Mouse (Mus musculus) liver, adult (tissue): ENCODE measurements around the gene Nol4l.

Experiments
- GATA4 ChIP-seq: IDR thresholded peaks from 2 replicates; pipeline ENCODE4 v1.6.1; 2014; ENCODE audit warnings: mild to moderate bottlenecking, low read length; ENCODE audit not compliant: insufficient replicate concordance

Nol4l gene

DNA sequence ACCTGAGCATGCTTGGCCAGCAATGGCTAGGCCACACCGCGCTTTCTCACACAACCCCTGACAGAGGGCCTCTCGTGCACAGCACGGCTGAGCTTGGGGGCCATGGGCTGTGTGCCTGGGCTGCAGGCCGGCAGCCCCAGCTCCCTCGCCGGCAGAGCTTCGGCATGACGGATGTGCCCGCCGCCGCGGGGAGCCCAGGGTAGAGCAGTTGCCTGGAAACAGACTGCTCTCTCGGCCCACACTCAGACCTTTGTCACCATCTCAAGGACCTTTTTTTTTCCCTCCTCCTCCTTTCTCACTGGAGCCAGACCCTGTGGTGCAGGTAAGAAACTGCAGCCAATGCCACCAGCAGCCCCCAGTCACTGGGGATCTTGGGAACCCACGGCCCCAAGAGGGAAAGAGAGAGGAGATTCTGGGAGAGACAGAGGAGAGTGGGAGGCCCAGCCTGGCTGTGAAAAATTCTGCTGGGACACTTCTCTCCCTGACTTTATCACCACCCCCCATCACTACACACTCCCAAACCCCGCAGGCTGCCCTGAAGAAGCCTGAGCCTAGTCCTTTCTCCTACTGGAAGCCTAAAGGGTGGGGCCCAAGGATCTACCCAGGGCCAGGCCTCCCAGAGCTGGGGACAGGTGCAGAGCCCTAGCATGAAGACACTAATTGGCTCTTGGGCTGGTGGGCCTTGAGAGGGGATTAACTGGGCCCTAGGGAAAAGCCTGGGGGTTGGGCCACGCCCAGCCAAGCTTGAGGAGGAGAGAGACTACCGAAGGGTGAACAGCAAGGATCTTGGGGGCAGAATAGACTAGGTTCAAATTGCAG lies 20.4 kb downstream of the Nol4l start:
- TF ChIP-seq GATA4 = no peak

DNA sequence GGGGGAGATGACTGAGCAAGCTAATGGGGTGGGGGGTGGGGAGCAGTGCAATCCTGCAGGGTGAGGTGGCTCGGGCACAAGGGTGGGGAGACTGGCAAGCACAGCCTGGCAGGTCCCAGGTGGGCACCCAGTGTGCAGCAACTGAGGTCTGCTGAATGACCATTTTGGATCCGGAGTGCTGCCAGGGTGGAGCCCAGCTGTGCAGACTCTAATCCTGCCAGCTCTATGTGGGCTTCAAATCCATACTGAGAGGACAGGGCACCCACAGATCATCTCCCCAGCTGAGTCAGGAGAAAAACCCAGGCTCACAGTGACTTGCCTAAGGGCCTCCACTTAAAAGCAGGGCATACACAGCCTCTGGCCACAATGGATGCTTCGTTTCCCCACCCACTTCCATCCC lies 21.4 kb downstream of the Nol4l start:
- no peak for TF ChIP-seq GATA4

DNA sequence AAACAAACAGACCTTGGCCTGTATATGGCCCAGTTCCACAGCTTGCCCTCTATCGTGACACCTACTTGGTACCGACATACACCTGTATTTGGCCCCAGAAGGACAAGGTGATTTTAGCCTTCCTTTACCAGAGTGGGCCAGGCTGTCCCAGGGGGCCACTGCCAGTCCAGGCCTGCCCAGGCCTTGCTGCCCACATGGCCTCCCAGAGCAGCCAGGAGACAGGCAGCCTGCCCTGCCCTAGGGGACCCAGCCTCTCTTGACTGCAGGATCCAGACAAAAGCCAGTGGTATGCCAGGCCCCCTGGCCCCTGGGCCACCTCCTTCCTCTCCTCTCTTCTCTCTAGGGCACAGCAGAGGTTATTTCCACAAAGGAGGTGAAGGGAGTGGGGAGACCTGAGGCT lies 21.8 kb downstream of the Nol4l start:
- no peak for TF ChIP-seq GATA4

DNA sequence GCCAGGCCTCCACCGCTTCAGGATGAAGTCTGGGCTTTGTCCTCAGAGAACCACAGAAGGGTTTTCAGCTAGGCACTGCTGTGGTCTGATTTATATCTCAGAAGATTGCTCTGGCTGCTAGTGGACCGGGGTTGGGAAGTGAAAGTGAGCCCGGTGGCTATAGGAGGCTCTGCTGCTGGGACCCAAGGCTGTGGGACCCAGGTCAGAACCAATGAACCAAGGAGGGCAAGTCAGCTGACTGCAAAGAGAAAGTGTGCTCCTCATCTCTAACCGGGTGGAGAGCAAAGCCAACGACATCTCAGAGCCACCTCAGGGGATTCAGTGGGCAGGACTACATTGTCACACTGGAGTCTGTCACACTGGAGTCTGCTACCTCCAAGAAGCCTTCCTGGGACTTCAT lies 23.4 kb downstream of the Nol4l start:
- TF ChIP-seq GATA4 = no peak

DNA sequence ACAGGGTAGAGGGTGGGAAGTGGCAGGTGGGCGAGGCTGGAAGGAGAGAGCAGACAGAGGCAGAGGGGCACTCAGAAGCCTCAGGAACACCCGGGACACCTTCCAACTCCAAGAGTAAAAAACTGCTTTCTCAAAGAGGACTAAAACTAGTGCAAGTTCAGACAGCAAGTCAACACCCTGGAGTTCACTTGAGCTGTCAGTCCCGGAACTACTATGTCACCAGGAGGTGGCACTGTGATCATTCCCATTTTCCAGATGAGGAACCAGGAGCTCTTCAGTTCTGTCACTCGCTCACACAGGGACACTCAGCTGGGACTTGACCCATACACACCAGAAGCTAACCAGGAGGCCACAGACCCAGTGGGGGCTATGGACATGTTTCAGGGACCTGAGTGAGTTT lies 30.6 kb downstream of the Nol4l start:
- TF ChIP-seq GATA4 = no peak

DNA sequence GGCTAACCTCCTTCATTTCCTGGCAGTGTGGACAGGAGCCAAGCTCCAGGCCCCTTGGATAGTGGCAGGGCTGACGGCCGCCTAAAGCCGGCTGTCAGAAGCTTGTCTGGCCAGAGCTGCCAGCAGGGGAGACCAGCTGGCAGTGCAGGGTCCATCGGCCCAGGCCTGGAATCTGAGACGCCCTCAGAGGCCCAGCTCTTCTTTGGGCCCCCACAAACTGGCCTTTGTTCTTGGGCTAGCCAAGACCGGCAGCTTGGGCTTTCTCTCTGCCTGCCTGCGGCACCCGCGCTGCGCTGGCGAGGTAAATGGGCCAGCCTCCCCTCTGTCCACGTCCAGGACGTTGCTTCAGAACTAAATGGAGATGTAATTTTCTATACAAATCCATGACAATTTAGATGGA lies 32.9 kb downstream of the Nol4l start:
- TF ChIP-seq GATA4 = no peak

DNA sequence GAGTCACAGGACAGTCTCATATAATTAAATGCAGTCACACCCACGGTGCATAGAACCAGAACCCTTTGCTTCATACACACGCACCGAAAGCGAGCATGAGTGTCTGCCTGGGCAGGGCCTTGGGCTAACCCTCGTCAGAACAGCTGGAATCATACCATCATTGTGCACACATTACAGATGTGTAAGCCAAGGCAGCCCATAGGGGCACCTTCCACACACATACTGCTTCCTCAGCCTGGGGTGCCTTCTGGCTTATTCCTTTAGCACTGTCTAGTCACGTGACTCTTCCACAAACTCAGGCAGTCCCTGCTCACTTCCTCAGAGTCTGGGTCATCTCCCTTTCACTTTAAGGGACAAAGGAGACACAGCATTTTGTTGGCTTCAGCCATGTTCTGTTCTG lies 33.5 kb downstream of the Nol4l start:
- no peak for TF ChIP-seq GATA4

DNA sequence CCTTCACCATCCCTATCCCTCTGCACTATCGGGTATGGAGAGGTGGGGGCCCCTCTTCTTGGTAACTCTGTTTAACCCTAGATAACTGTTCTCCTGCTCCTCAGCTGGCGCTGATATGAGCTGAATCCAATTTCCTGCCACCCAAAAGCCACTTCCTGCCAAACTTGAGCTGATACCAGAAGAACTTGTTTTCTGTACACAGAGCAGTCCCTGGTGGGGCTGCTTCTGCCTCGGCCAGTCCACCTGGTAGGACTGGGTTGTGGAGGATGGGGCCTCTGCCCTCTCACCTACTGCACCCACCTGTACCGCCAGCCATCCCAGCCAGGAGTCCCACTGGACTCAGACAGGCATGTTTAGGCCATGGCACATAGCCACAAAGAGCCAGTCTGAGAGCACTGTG lies 34.0 kb downstream of the Nol4l start:
- TF ChIP-seq GATA4 = peak; percentile 79

DNA sequence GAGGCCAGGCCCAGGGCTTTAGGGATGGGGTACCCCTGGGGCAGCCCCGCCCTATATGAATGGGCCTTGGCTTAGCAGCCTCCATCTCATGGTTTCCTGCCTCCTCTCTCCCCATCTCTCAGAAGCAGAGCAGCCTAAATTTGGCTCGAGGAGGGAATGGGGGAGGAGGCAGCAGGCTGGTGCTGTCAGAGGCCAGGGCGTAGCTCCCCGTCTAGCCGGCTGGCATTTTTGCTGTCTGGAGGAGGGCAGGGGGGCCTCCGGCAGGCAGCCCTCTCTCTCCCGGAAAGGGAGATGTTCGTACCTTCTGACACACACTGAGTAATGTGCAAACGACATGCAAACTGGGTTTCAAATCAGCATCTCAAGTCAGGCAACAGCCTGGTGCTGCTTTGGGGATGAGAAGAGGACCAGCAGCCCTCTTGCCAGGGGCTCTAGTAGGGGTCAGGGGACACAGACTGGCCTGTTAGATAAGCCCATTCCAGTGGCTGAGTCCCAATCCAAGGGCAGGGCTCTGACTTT lies 35.4 kb downstream of the Nol4l start:
- no peak for TF ChIP-seq GATA4

DNA sequence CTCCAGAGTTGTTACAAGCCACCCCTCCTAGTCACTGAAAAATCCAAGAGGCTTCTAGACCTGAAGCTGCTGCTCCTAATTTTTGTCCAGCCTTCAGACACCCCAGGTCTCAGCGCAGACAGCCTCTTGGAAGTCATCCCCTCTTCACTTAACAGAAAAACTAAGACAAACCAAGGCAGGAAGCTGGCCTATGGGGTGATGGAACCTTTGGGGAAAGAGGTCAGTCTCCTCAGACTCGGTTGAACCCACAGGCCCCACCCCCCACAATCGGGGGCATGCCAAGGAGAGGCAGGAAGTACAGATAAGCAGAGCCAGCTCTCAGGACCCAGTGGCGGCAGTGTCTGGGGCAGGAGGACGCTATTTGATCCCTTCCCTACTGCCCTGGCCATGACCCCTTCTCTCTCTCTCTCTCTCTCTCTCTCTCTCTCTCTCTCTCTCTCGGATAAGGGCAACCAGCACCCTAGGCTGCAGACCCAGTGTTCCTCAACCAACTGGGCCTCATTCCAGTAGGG lies 35.9 kb downstream of the Nol4l start:
- peak; percentile 36; the same call in 1 of the 2 replicates for TF ChIP-seq GATA4

DNA sequence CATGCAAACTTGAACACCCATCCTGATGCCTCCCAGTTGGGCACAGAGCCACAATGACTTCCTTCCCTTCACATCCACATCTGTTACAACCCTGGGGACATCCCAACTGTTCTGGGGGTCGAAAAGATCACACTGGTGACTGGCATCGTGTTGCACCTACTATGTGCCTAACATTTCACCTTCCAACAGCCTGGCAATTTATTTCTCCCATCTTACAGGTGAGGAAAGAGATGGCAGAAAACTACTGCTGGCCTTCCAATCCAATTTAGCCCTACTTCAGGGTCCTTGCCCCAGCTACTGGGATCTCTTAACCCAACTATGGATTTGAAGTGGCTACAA lies 36.4 kb downstream of the Nol4l start:
- no peak for TF ChIP-seq GATA4

DNA sequence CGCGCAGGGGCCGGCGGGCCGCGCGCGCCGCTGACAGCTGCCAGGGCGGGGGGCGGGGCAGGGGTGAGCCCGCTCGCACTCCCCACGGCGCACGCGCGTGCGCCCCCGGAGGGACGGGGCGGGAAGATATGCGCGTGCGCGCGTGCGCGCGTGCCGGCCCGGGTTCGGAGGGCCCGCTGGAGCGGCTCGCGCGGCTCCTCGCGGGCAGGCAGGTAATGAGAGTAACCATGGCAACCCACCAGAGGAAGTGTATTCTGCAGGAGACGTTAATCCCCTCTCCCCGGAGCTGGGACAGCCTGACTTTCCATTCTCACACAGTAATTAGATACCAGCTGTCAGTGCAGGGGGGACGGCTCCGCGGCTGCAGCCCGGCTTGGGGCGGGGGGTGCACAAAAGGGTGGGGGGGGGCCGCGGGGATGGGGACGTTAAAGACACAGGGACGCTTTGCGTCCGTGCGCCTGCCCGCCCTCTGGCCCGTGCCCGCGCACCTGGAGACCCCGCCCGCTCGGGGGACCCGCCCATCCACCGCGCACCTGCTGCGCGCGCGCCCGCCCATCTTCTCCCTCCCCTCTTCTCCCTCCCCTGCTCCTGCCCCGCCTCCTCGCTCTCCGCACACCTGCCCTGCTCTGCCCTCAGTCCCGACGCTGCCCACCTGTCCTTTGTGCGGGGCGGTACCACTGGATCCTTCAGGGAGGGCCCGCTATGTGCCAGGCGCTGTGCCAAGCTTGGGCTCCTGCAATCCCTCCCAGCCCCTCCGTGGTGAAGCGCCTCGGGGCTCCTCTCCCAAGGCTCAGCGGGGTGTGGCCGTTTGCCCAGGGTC lies 37.0 kb downstream of the Nol4l start, which contains the start of gene 4930404H24Rik:
4930404H24Rik (plus strand) TSS at position 218 of the 820 bp plus-strand sequence.
- TF ChIP-seq GATA4 = no peak

DNA sequence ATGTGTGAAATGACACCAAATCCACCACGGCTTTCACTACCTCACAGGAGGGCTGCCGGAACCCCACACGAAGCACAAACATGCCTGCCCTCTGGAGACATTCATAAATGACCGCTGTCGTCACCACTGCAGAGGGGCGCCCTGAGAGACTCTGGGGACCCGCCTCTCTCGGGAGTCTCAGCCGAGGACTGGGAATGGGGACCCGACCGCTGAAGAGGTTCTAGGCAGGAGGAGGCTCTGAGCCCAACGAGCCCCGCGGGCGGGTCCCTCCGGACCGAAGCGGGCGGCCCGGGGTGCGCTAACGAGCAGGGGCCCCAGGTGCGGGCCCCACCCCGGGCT lies 37.6 kb downstream of the Nol4l start:
- TF ChIP-seq GATA4 = no peak

DNA sequence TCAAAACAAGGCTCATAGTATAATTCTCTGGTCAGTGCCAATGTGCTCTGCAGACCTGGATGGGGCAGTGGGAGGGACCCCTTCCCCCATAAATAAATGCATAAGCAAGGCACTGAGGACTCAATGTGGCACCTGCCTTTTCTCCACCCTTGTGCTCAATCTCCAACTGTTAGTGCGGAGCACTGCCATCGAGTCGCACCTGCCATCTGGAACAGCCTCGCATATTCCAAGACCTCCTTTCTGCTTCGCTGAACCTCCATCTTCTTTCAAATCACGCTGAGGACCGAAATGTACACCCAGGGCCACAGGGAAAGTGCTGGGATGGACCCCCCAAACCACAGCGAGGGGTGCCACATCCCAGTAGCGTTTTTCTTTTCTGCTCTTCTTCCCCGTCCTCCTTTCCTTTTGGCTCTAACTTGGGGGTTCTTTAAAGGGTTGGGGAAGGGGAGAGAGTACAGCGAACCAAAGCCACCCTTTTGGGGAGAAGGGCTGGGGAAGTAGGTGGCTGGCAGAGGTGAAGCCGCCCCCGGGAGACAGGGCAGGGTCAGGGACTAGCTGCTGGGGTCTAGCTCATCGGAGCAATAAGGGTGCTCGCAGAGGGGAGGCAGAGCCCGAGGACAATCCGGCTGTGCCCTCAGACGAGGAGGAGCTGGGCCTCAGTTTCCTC lies 38.1 kb downstream of the Nol4l start:
- no peak for TF ChIP-seq GATA4

DNA sequence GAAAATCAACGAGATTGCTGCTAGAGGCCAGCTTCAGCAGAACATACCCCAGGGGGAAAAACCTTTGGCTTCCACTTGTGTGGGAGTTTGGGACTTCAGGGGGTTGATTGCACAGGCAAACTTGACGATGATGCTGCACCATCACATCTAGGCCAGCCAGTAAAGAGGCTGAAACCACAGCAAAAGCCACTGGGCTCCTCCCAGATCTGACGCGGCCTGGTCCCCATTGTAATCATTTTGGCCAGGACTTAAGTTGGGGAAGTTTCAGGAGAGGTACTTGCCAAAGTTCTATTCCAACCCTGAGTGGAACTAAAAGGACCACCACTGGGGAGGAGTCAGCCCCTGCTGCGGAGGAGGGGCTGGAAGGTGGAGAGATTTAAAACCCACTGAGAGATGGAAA lies 38.8 kb downstream of the Nol4l start:
- no peak for TF ChIP-seq GATA4
